In the genomic region with DNA sequence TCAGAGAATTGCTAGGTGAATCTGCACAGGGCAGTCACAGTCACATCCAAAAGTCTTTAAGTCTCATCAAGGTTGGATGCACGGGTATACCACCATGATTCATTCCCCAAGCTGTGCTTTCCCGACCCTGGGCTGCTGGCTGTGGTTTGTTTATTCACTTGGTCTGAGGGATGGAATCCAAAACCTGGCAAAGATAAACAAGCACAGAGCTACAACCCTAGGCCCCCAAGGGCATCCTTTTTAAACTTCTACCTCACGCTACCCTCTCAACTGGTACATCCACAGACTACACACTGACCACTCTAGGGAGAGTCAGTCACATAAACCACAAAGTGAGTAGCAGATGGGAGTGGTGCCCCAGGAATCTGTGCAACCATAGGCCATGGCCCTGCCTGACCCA, we compare ENCODE assay signal across 10 mouse cellular contexts. TPM values are rescaled to one million over a fixed set of nuclear protein-coding genes. Genes with fewer than 3 reads are reported as not detected.
DNase-seq lines count a peak whose midpoint lies in the region; ATAC-seq and TF ChIP-seq lines count a peak whose summit lies in the region.
"Had no signal": no experiment of that assay in that cellular context is flagged by ENCODE, and none has a peak within 500 bp of the region (broad histone marks: within the 10 kb centered on the region; RNA-seq: fewer than 3 reads in every experiment).

No protein-coding gene starts in this region.

- H3K4me2 ChIP-seq in limb, embryonic 12.5 days, result peak overlapping the region; percentile 81
- H3K4me2 ChIP-seq in stomach, postnatal 0 days (replicated peaks; ENCODE audit: low read depth), result peak overlapping the region; percentile 88

- no peak for TF ChIP-seq CTCF in testis, adult 2 months (IDR thresholded peaks at IDR 0.05; ENCODE audit: control insufficient read depth, insufficient read depth, insufficient replicate concordance, low read depth, low read length)
- no peak for TF ChIP-seq CTCF in stomach, postnatal 0 days (IDR thresholded peaks at IDR 0.05; ENCODE audit: low read depth)

- TF ChIP-seq POLR2A in testis, adult 2 months (IDR thresholded peaks at IDR 0.05; ENCODE audit: control insufficient read depth, low read depth, low read length), result no peak

- H3K4me3 ChIP-seq in heart, embryonic 10.5 days, result peak overlapping the region; percentile 92
- H3K4me3 ChIP-seq in testis, adult 2 months (ENCODE audit: control insufficient read depth, low read depth, low read length), result peak overlapping the region; percentile 46; the same call in 1 of the 2 replicates
- H3K4me3 ChIP-seq in limb, embryonic 12.5 days (replicated peaks), result peak overlapping the region; percentile 87; the same call in 1 of the 2 replicates
- H3K4me3 ChIP-seq in stomach, postnatal 0 days (ENCODE audit: low read depth, low read length), result no peak overlapping the region

- WGBS in heart, embryonic 10.5 days, result 46% methylated on average over 3 of the region's 3 CpGs
- WGBS in limb, embryonic 12.5 days, result 53% methylated on average over 3 of the region's 3 CpGs
- WGBS in stomach, postnatal 0 days, result 53% methylated on average over 3 of the region's 3 CpGs

- DNase-seq in heart, embryonic 10.5 days (ENCODE audit: low spot score), result no peak
- no peak for DNase-seq in heart, postnatal 14 days
- DNase-seq in testis, postnatal 14 days (ENCODE audit: low spot score), result no peak
- no peak for DNase-seq in stomach, postnatal 0 days (ENCODE audit: low spot score)
- DNase-seq in left cerebral cortex, postnatal 14 days (ENCODE audit: low spot score in 2 of 2), result no peak
- DNase-seq in gastrocnemius, postnatal 4 days (ENCODE audit: low spot score in 2 of 2), result no peak
- DNase-seq: cerebellum, postnatal 25 days; gastrocnemius, postnatal 10 days had no signal

- no peaks in the 10 kb centered on the region for H3K36me3 ChIP-seq in heart, embryonic 10.5 days
- H3K36me3 ChIP-seq in testis, adult 2 months (ENCODE audit: control insufficient read depth, insufficient read depth, low read length), result no peaks in the 10 kb centered on the region
- 0 out of 2 replicates have a peak, but pooled peaks cover 4% of the 10 kb centered on the region for H3K36me3 ChIP-seq in limb, embryonic 12.5 days
- no peaks in the 10 kb centered on the region for H3K36me3 ChIP-seq in stomach, postnatal 0 days (ENCODE audit: control insufficient read depth, insufficient read depth, low read length)

- no peak for ATAC-seq in limb, embryonic 12.5 days (ENCODE audit: insufficient number of reproducible peaks, insufficient read depth, low FRiP score, low TSS enrichment, low read depth)
- no peak for ATAC-seq in stomach, postnatal 0 days (ENCODE audit: low FRiP score, low TSS enrichment)

- H3K27me3 ChIP-seq in heart, embryonic 10.5 days (ENCODE audit: insufficient read depth, poor library complexity, severe bottlenecking), result no peaks in the 10 kb centered on the region
- H3K27me3 ChIP-seq in testis, adult 2 months (ENCODE audit: control insufficient read depth, insufficient read depth, low read length), result no peaks in the 10 kb centered on the region
- H3K27me3 ChIP-seq in limb, embryonic 12.5 days, result no peaks in the 10 kb centered on the region
- H3K27me3 ChIP-seq in stomach, postnatal 0 days (ENCODE audit: control insufficient read depth, insufficient read depth, low read length), result no peaks in the 10 kb centered on the region

- no peak for TF ChIP-seq EP300 in stomach, postnatal 0 days (optimal IDR thresholded peaks at IDR 0.05)

- no peak overlapping the region for H3K27ac ChIP-seq in heart, embryonic 10.5 days
- H3K27ac ChIP-seq in testis, adult 2 months (ENCODE audit: control insufficient read depth, insufficient read depth, low read depth, low read length), result no peak overlapping the region
- no peak overlapping the region for H3K27ac ChIP-seq in limb, embryonic 12.5 days
- H3K27ac ChIP-seq in stomach, postnatal 0 days (replicated peaks), result no peak overlapping the region

- intact Hi-C loops in heart, postnatal 14 days (cut with DNase I), result loop anchor here (5.0 kb wide), 3 partner anchors 36 to 189 kb away; no protein-coding TSS in a partner anchor
- intact Hi-C loops in left cerebral cortex, postnatal 14 days (cut with DNase I), result no loop called here

- peak overlapping the region; percentile 96; the same call in 1 of the 2 replicates for H3K9ac ChIP-seq in limb, embryonic 12.5 days (replicated peaks)
- no peak overlapping the region for H3K9ac ChIP-seq in stomach, postnatal 0 days (ENCODE audit: low read length)

- no peaks in the 10 kb centered on the region for H3K9me3 ChIP-seq in heart, embryonic 10.5 days
- no peaks in the 10 kb centered on the region for H3K9me3 ChIP-seq in limb, embryonic 12.5 days
- H3K9me3 ChIP-seq in stomach, postnatal 0 days (ENCODE audit: control insufficient read depth, low read length), result no peaks in the 10 kb centered on the region

- peaks cover 58% of the 10 kb centered on the region for H3K4me1 ChIP-seq in heart, embryonic 10.5 days
- H3K4me1 ChIP-seq in testis, adult 2 months (ENCODE audit: control insufficient read depth, insufficient read depth, low read length), result peaks cover 8% of the 10 kb centered on the region
- H3K4me1 ChIP-seq in limb, embryonic 12.5 days (replicated peaks), result peaks cover 55% of the 10 kb centered on the region
- H3K4me1 ChIP-seq in stomach, postnatal 0 days (replicated peaks; ENCODE audit: control insufficient read depth, insufficient read depth), result peaks cover 18% of the 10 kb centered on the region

RNA-seq across cellular contexts. Expression of a gene that starts 1.8 kb away (rescaled TPM):
- 4.8 and 5.6 TPM in 2 replicates for polyA plus RNA-seq in heart, embryonic 10.5 days (2016; fragmentation: Nextera tagmentation; extraction: Ambion mirVana)
- total RNA-seq in heart, postnatal 14 days (2021), result 10 to 100 TPM; 48.9 to 49.4 TPM
- polyA plus RNA-seq in testis, adult 2 months (2012; rRNA removed), result 1.0 and 1.2 TPM in 2 replicates
- 5.9 and 6.1 TPM in 2 replicates for polyA plus RNA-seq in limb, embryonic 12.5 days (2016; fragmentation: Nextera tagmentation; extraction: Ambion mirVana)
- 5.3 and 5.8 TPM in 2 replicates for polyA plus RNA-seq in stomach, postnatal 0 days (2015; fragmentation: Nextera tagmentation; extraction: Ambion mirVana)
- 10 to 100 TPM; 40.8 to 47.1 TPM for total RNA-seq in left cerebral cortex, postnatal 14 days (2021)
- 10 to 100 TPM; 87.5 to 90.5 TPM for total RNA-seq in gastrocnemius, postnatal 4 days (2021)
